Mouse (Mus musculus): ENCODE data around the gene Gm7257.

Gene Gm7257

GRCm38 (mm10) chr9:36431584-36431983 is at the start of gene Gm7257:
Gm7257 (plus strand) TSS chr9:36431884.
- DNase-seq (ENCODE audit: extremely low spot score): no peak

GRCm38 (mm10) chr9:36402991-36403390 is 28.7 kb upstream of the Gm7257 start:
- DNase-seq (ENCODE audit: extremely low spot score): no peak

GRCm38 (mm10) chr9:36435051-36435764 is 3.5 kb downstream of the Gm7257 start:
- no peak for DNase-seq (ENCODE audit: extremely low spot score)

- DNase-seq (ENCODE audit: extremely low spot score): no peak
Observed at GRCm38 (mm10) chr9:36475338-36475737, 43.7 kb downstream of the Gm7257 start, which contains the start of gene Gm9513. Gm9513 (plus strand) TSS chr9:36475638.
